8 mouse cellular contexts compared by ENCODE assay signal in genomic region chr19:5878362-5878722, GRCm38 (mm10). TPM values are rescaled to one million over a fixed set of nuclear protein-coding genes. Genes with fewer than 3 reads are reported as not detected.
A peak's percentile ranks its signal among the peaks of the same experiment; 100 is the strongest.
DNase-seq lines count a peak whose midpoint lies in the region; ATAC-seq and TF ChIP-seq lines count a peak whose summit lies in the region.

No protein-coding gene starts in this region.

- no peaks in the 10 kb centered on the region for H3K9me3 ChIP-seq in forebrain, embryonic 12.5 days
- H3K9me3 ChIP-seq in forebrain, embryonic 14.5 days (replicated peaks; ENCODE audit: control insufficient read depth, low read length): no peaks in the 10 kb centered on the region
- no peaks in the 10 kb centered on the region for H3K9me3 ChIP-seq in hindbrain, postnatal 0 days (ENCODE audit: low read length)
- H3K9me3 ChIP-seq in liver, embryonic 15.5 days (replicated peaks): no peaks in the 10 kb centered on the region
- H3K9me3 ChIP-seq in stomach, embryonic 16.5 days (replicated peaks; ENCODE audit: control insufficient read depth, low read length): no peaks in the 10 kb centered on the region

- TF ChIP-seq CTCF in hindbrain, postnatal 0 days (IDR thresholded peaks at IDR 0.05; ENCODE audit: low read depth): no peak

- no peaks in the 10 kb centered on the region for H3K36me3 ChIP-seq in forebrain, embryonic 12.5 days (replicated peaks)
- no peaks in the 10 kb centered on the region for H3K36me3 ChIP-seq in forebrain, embryonic 14.5 days (ENCODE audit: control insufficient read depth, insufficient read depth, low read length)
- H3K36me3 ChIP-seq in hindbrain, postnatal 0 days (ENCODE audit: insufficient read depth, low read length): no peaks in the 10 kb centered on the region
- 0 out of 2 replicates have a peak, but pooled peaks cover under 1% of the 10 kb centered on the region for H3K36me3 ChIP-seq in liver, embryonic 15.5 days (replicated peaks)
- no peaks in the 10 kb centered on the region for H3K36me3 ChIP-seq in stomach, embryonic 16.5 days (ENCODE audit: control insufficient read depth, insufficient read depth, low read length)

- 89% methylated on average over 7 of the region's 7 CpGs for WGBS in forebrain, embryonic 12.5 days
- 70% methylated on average over 7 of the region's 7 CpGs for WGBS in forebrain, embryonic 14.5 days
- 51% methylated on average over 7 of the region's 7 CpGs for WGBS in hindbrain, postnatal 0 days
- 32% methylated on average over 7 of the region's 7 CpGs for WGBS in liver, embryonic 15.5 days (ENCODE audit: insufficient replicate concordance)
- 53% methylated on average over 7 of the region's 7 CpGs for WGBS in stomach, embryonic 16.5 days

- no peak overlapping the region for H3K9ac ChIP-seq in forebrain, embryonic 12.5 days
- no peak overlapping the region for H3K9ac ChIP-seq in forebrain, embryonic 14.5 days (ENCODE audit: low read length)
- H3K9ac ChIP-seq in hindbrain, postnatal 0 days (replicated peaks; ENCODE audit: low read length): peak overlapping the region; percentile 22; the same call in 1 of the 2 replicates
- H3K9ac ChIP-seq in liver, embryonic 15.5 days: peak overlapping the region; percentile 43
- peak overlapping the region; percentile 65 for H3K9ac ChIP-seq in stomach, embryonic 16.5 days (ENCODE audit: low read length)

- DNase-seq in forebrain, embryonic 14.5 days (ENCODE audit: low spot score): no peak
- peak; percentile 53 to 69 for DNase-seq in adrenal gland, adult 18-20 months (ENCODE audit: low spot score in 2 of 2)
- no peak for DNase-seq in hindbrain, postnatal 0 days (ENCODE audit: low spot score)
- no peak for DNase-seq in cerebellum, adult 9-11 months
- DNase-seq in cerebellum, postnatal 36 days: no peak

- H3K27ac ChIP-seq in forebrain, embryonic 12.5 days: 0 out of 2 replicates have a peak overlapping the region, but pooled peaks have one; percentile 31
- H3K27ac ChIP-seq in forebrain, embryonic 14.5 days (ENCODE audit: low read depth, low read length): no peak overlapping the region
- peak overlapping the region; percentile 65 for H3K27ac ChIP-seq in hindbrain, postnatal 0 days
- H3K27ac ChIP-seq in liver, embryonic 15.5 days (replicated peaks): peak overlapping the region; percentile 74
- 0 out of 2 replicates have a peak overlapping the region, but pooled peaks have one; percentile 43 for H3K27ac ChIP-seq in stomach, embryonic 16.5 days (ENCODE audit: low read length)

- no peak overlapping the region for H3K4me3 ChIP-seq in forebrain, embryonic 12.5 days (replicated peaks)
- no peak overlapping the region for H3K4me3 ChIP-seq in forebrain, embryonic 14.5 days (ENCODE audit: low read depth, low read length)
- no peak overlapping the region for H3K4me3 ChIP-seq in hindbrain, postnatal 0 days (ENCODE audit: low read length)
- H3K4me3 ChIP-seq in liver, embryonic 15.5 days (replicated peaks): peak overlapping the region; percentile 36
- H3K4me3 ChIP-seq in stomach, embryonic 16.5 days (replicated peaks; ENCODE audit: low read length): peak overlapping the region; percentile 25; the same call in 1 of the 2 replicates

- 0 out of 2 replicates have a peak overlapping the region, but pooled peaks have one; percentile 0 for H3K4me2 ChIP-seq in forebrain, embryonic 12.5 days
- no peak overlapping the region for H3K4me2 ChIP-seq in forebrain, embryonic 14.5 days (ENCODE audit: low read length)
- peak overlapping the region; percentile 28; the same call in 1 of the 2 replicates for H3K4me2 ChIP-seq in hindbrain, postnatal 0 days (ENCODE audit: low read depth, low read length)
- peak overlapping the region; percentile 48 for H3K4me2 ChIP-seq in liver, embryonic 15.5 days
- H3K4me2 ChIP-seq in stomach, embryonic 16.5 days (ENCODE audit: low read depth, low read length): peak overlapping the region; percentile 1; the same call in 1 of the 2 replicates

- ATAC-seq in forebrain, embryonic 12.5 days (ENCODE audit: low FRiP score): no peak
- no peak for ATAC-seq in forebrain, embryonic 14.5 days
- ATAC-seq in hindbrain, postnatal 0 days: no peak
- ATAC-seq in liver, embryonic 15.5 days (ENCODE audit: insufficient read depth): peak; percentile 32
- 0 out of 2 replicates have a peak, but pooled peaks have one; percentile 2 for ATAC-seq in stomach, embryonic 16.5 days (ENCODE audit: insufficient read depth, low FRiP score)

- H3K4me1 ChIP-seq in forebrain, embryonic 12.5 days: peaks cover 28% of the 10 kb centered on the region
- H3K4me1 ChIP-seq in forebrain, embryonic 14.5 days (ENCODE audit: control insufficient read depth, insufficient read depth, low read length): peaks cover 13% of the 10 kb centered on the region; the same call in 1 of the 2 replicates
- peaks cover 14% of the 10 kb centered on the region for H3K4me1 ChIP-seq in hindbrain, postnatal 0 days (ENCODE audit: insufficient read depth, low read length)
- H3K4me1 ChIP-seq in liver, embryonic 15.5 days (replicated peaks): peaks cover 84% of the 10 kb centered on the region
- peaks cover 21% of the 10 kb centered on the region for H3K4me1 ChIP-seq in stomach, embryonic 16.5 days (ENCODE audit: control insufficient read depth, insufficient read depth, low read length)

- no peaks in the 10 kb centered on the region for H3K27me3 ChIP-seq in forebrain, embryonic 12.5 days
- no peaks in the 10 kb centered on the region for H3K27me3 ChIP-seq in forebrain, embryonic 14.5 days (replicated peaks; ENCODE audit: control insufficient read depth, insufficient read depth, low read length)
- H3K27me3 ChIP-seq in hindbrain, postnatal 0 days (ENCODE audit: insufficient read depth, low read length): no peaks in the 10 kb centered on the region
- H3K27me3 ChIP-seq in liver, embryonic 15.5 days: no peaks in the 10 kb centered on the region
- no peaks in the 10 kb centered on the region for H3K27me3 ChIP-seq in stomach, embryonic 16.5 days (ENCODE audit: control insufficient read depth, insufficient read depth, low read length)

RNA-seq across cellular contexts. Expression of gene Slc25a45, which starts 0.7 kb away (rescaled TPM):
- polyA plus RNA-seq in forebrain, embryonic 12.5 days (2016; fragmentation: Nextera tagmentation; extraction: Ambion mirVana): 1.3 and 1.8 TPM in 2 replicates
- polyA plus RNA-seq in forebrain, embryonic 14.5 days (2014; fragmentation: Nextera tagmentation; extraction: Ambion mirVana): 1.7 TPM in 2 replicates
- 10 to 100 TPM in 1 of 2 experiments, 1 to 10 TPM in 1; 4.9 to 19.0 TPM for total RNA-seq in adrenal gland, adult 18-20 months (2021)
- total RNA-seq in hindbrain, postnatal 0 days (2014; rRNA removed): 2.1 and 6.0 TPM in 2 replicates
- 1.8 and 2.8 TPM in 2 replicates for polyA plus RNA-seq in hindbrain, postnatal 0 days (2015; fragmentation: Nextera tagmentation; extraction: Ambion mirVana)
- 7.1 and 7.9 TPM in 2 replicates for polyA plus RNA-seq in liver, embryonic 15.5 days (2015; fragmentation: Nextera tagmentation; extraction: Ambion mirVana)
- polyA plus RNA-seq in stomach, embryonic 16.5 days (2015; fragmentation: Nextera tagmentation; extraction: Ambion mirVana): 5.1 and 5.5 TPM in 2 replicates

RNA-seq across cellular contexts. Expression of gene Frmd8, which starts 3.3 kb away (rescaled TPM):
- 25.6 and 25.9 TPM in 2 replicates for polyA plus RNA-seq in forebrain, embryonic 12.5 days (2016; fragmentation: Nextera tagmentation; extraction: Ambion mirVana)
- 13.1 and 16.0 TPM in 2 replicates for polyA plus RNA-seq in forebrain, embryonic 14.5 days (2014; fragmentation: Nextera tagmentation; extraction: Ambion mirVana)
- total RNA-seq in adrenal gland, adult 18-20 months (2021): 10 to 100 TPM; 21.1 to 42.8 TPM
- total RNA-seq in hindbrain, postnatal 0 days (2014; rRNA removed): 19.8 and 43.2 TPM in 2 replicates
- polyA plus RNA-seq in hindbrain, postnatal 0 days (2015; fragmentation: Nextera tagmentation; extraction: Ambion mirVana): 12.5 and 13.7 TPM in 2 replicates
- polyA plus RNA-seq in liver, embryonic 15.5 days (2015; fragmentation: Nextera tagmentation; extraction: Ambion mirVana): 12.9 and 13.1 TPM in 2 replicates
- 27.4 and 29.5 TPM in 2 replicates for polyA plus RNA-seq in stomach, embryonic 16.5 days (2015; fragmentation: Nextera tagmentation; extraction: Ambion mirVana)

RNA-seq across cellular contexts. Expression of gene Tigd3, which starts 15.6 kb away (rescaled TPM):
- polyA plus RNA-seq in forebrain, embryonic 12.5 days (2016; fragmentation: Nextera tagmentation; extraction: Ambion mirVana): 11.1 and 12.8 TPM in 2 replicates
- polyA plus RNA-seq in forebrain, embryonic 14.5 days (2014; fragmentation: Nextera tagmentation; extraction: Ambion mirVana): 7.0 and 7.1 TPM in 2 replicates
- total RNA-seq in adrenal gland, adult 18-20 months (2021): 1 to 10 TPM in 1 of 2 experiments, under 1 TPM in 1; 0.90 to 1.1 TPM
- 7.5 and 10.1 TPM in 2 replicates for total RNA-seq in hindbrain, postnatal 0 days (2014; rRNA removed)
- 7.1 and 7.5 TPM in 2 replicates for polyA plus RNA-seq in hindbrain, postnatal 0 days (2015; fragmentation: Nextera tagmentation; extraction: Ambion mirVana)
- 2.8 and 2.9 TPM in 2 replicates for polyA plus RNA-seq in liver, embryonic 15.5 days (2015; fragmentation: Nextera tagmentation; extraction: Ambion mirVana)
- polyA plus RNA-seq in stomach, embryonic 16.5 days (2015; fragmentation: Nextera tagmentation; extraction: Ambion mirVana): 1.7 and 1.8 TPM in 2 replicates

RNA-seq across cellular contexts. Expression of gene Dpf2, which starts 34.5 kb away (rescaled TPM):
- 184 and 203 TPM in 2 replicates for polyA plus RNA-seq in forebrain, embryonic 12.5 days (2016; fragmentation: Nextera tagmentation; extraction: Ambion mirVana)
- 127 and 136 TPM in 2 replicates for polyA plus RNA-seq in forebrain, embryonic 14.5 days (2014; fragmentation: Nextera tagmentation; extraction: Ambion mirVana)
- 100 to 1,000 TPM; 111 to 129 TPM for total RNA-seq in adrenal gland, adult 18-20 months (2021)
- 61.7 and 77.4 TPM in 2 replicates for total RNA-seq in hindbrain, postnatal 0 days (2014; rRNA removed)
- 69.5 and 70.2 TPM in 2 replicates for polyA plus RNA-seq in hindbrain, postnatal 0 days (2015; fragmentation: Nextera tagmentation; extraction: Ambion mirVana)
- polyA plus RNA-seq in liver, embryonic 15.5 days (2015; fragmentation: Nextera tagmentation; extraction: Ambion mirVana): 52.7 and 59.4 TPM in 2 replicates
- polyA plus RNA-seq in stomach, embryonic 16.5 days (2015; fragmentation: Nextera tagmentation; extraction: Ambion mirVana): 117 and 127 TPM in 2 replicates

RNA-seq across cellular contexts. Expression of gene Cdc42ep2, which starts 46.3 kb away (rescaled TPM):
- 2.2 TPM in 2 replicates for polyA plus RNA-seq in forebrain, embryonic 12.5 days (2016; fragmentation: Nextera tagmentation; extraction: Ambion mirVana)
- 7.9 and 9.6 TPM in 2 replicates for polyA plus RNA-seq in forebrain, embryonic 14.5 days (2014; fragmentation: Nextera tagmentation; extraction: Ambion mirVana)
- total RNA-seq in adrenal gland, adult 18-20 months (2021): 1 to 10 TPM; 5.2 to 8.0 TPM
- total RNA-seq in hindbrain, postnatal 0 days (2014; rRNA removed): 22.0 and 28.0 TPM in 2 replicates
- polyA plus RNA-seq in hindbrain, postnatal 0 days (2015; fragmentation: Nextera tagmentation; extraction: Ambion mirVana): 17.4 and 18.0 TPM in 2 replicates
- 2.9 and 3.1 TPM in 2 replicates for polyA plus RNA-seq in liver, embryonic 15.5 days (2015; fragmentation: Nextera tagmentation; extraction: Ambion mirVana)
- 13.4 and 13.9 TPM in 2 replicates for polyA plus RNA-seq in stomach, embryonic 16.5 days (2015; fragmentation: Nextera tagmentation; extraction: Ambion mirVana)

Comparison
In these comparisons a context has a peak if more than half of its experiments do, and no peak if none do; other contexts are left out.
1. ATAC-seq: peak in liver, embryonic 15.5 days (single experiment) and stomach, embryonic 16.5 days (single experiment); none in forebrain, embryonic 12.5 days (single experiment), forebrain, embryonic 14.5 days (single experiment) and hindbrain, postnatal 0 days (single experiment).
2. H3K4me3 ChIP-seq: peak in liver, embryonic 15.5 days (single experiment) and stomach, embryonic 16.5 days (single experiment); none in forebrain, embryonic 12.5 days (single experiment), forebrain, embryonic 14.5 days (single experiment) and hindbrain, postnatal 0 days (single experiment).
3. H3K9ac ChIP-seq: peak in hindbrain, postnatal 0 days (single experiment), liver, embryonic 15.5 days (single experiment) and stomach, embryonic 16.5 days (single experiment); none in forebrain, embryonic 12.5 days (single experiment) and forebrain, embryonic 14.5 days (single experiment).
4. DNase-seq: peak in adrenal gland, adult 18-20 months (2 of 2); none in forebrain, embryonic 14.5 days (single experiment), hindbrain, postnatal 0 days (single experiment), cerebellum, adult 9-11 months (single experiment) and cerebellum, postnatal 36 days (0 of 2).